ENCODE assay signal across 10 mouse cellular contexts in genomic region chr2:172996207-172996606, GRCm38 (mm10). TPM values are rescaled to one million over a fixed set of nuclear protein-coding genes. Genes with fewer than 3 reads are reported as not detected.
DNase-seq lines count a peak whose midpoint lies in the region; ATAC-seq and TF ChIP-seq lines count a peak whose summit lies in the region.
"Had no signal": no experiment of that assay in that cellular context is flagged by ENCODE, and none has a peak within 500 bp of the region (broad histone marks: within the 10 kb centered on the region; RNA-seq: fewer than 3 reads in every experiment).

No protein-coding gene starts in this region.

- peaks cover 3% of the 10 kb centered on the region; the same call in 1 of the 2 replicates for H3K4me1 ChIP-seq in bone marrow, adult 2 months (ENCODE audit: control insufficient read depth, insufficient read depth, low read length)

- H3K27ac ChIP-seq in bone marrow, adult 2 months (ENCODE audit: control insufficient read depth, insufficient read depth, low read depth, low read length, poor library complexity) = no peak overlapping the region
- H3K27ac ChIP-seq: limb, embryonic 13.5 days had no signal

- no peaks in the 10 kb centered on the region for H3K36me3 ChIP-seq in splenic B cell, adult 2 months (ENCODE audit: control insufficient read depth, insufficient read depth, low read length, poor library complexity, severe bottlenecking)
- H3K36me3 ChIP-seq: limb, embryonic 13.5 days had no signal

- H3K4me3 ChIP-seq in bone marrow, adult 2 months (replicated peaks; ENCODE audit: control insufficient read depth, low read depth, low read length) = no peak overlapping the region
- H3K4me3 ChIP-seq: limb, embryonic 13.5 days had no signal

- ATAC-seq in megakaryocyte progenitor cell, adult 5-6 weeks (replicated peaks; ENCODE audit: poor library complexity) = peak; percentile 47

- DNase-seq in adrenal gland, adult (ENCODE audit: inconsistent age in 2 of 2, low spot score in 1 of 2) = peak; percentile 75 to 91
- no peak for DNase-seq in adrenal gland, adult 8-10 months
- DNase-seq in 3T3-L1 (ENCODE audit: low read depth, low spot score) = peak; percentile 79
- DNase-seq in gastrocnemius, adult 18-20 months (ENCODE audit: low spot score) = peak; percentile 54
- DNase-seq in layer of hippocampus, adult 9-10 months (ENCODE audit: low spot score) = peak; percentile 65
- peak; percentile 86 for DNase-seq in splenic B cell, adult 2 months (ENCODE audit: low read depth, low spot score)

- WGBS in bone marrow, adult 2 months = 12% methylated on average over 4 of the region's 4 CpGs

- TF ChIP-seq CTCF in bone marrow, adult 2 months (IDR thresholded peaks at IDR 0.05; ENCODE audit: control insufficient read depth, insufficient read depth, low read length) = peak; percentile 76

- no peak for TF ChIP-seq POLR2A in bone marrow, adult 2 months (IDR thresholded peaks at IDR 0.05; ENCODE audit: borderline replicate concordance, control insufficient read depth, low read depth, low read length)

- H3K27me3 ChIP-seq in splenic B cell, adult 2 months (ENCODE audit: control insufficient read depth, insufficient read depth, low read length, poor library complexity, severe bottlenecking) = no peaks in the 10 kb centered on the region

RNA-seq across cellular contexts. Expression of gene Rae1, which starts 3.7 kb away (rescaled TPM):
- 10 to 100 TPM; 67.3 to 77.6 (median 73.4) TPM for total RNA-seq in adrenal gland, adult 8-10 months (2022)
- polyA plus RNA-seq in bone marrow, adult 2 months (2011; ENCODE audit: insufficient read depth, insufficient read length, low replicate concordance, missing spikeins) = 55.2 and 61.5 TPM in 2 replicates
- 10 to 100 TPM; 11.0 to 11.2 TPM for total RNA-seq in gastrocnemius, adult 18-20 months (2021)
- 121 and 128 TPM in 2 replicates for total RNA-seq in megakaryocyte progenitor cell, adult 5-6 weeks (2015)
- 72.9 and 76.3 TPM in 2 replicates for total RNA-seq in megakaryocyte progenitor cell, adult 5-6 weeks (2017)

RNA-seq across cellular contexts. Expression of gene Spo11, which starts 18.7 kb away (rescaled TPM):
- not detected for total RNA-seq in adrenal gland, adult 8-10 months (2022)
- polyA plus RNA-seq in bone marrow, adult 2 months (2011; ENCODE audit: insufficient read depth, insufficient read length, low replicate concordance, missing spikeins) = 0.70 TPM in 1 of 2 replicates, not detected in the other
- total RNA-seq in gastrocnemius, adult 18-20 months (2021) = not detected
- total RNA-seq in megakaryocyte progenitor cell, adult 5-6 weeks (2015) = not detected in 2 replicates
- not detected in 2 replicates for total RNA-seq in megakaryocyte progenitor cell, adult 5-6 weeks (2017)
- total RNA-seq: G1E had no signal
- polyA plus RNA-seq: G1E had no signal

RNA-seq across cellular contexts. Expression of gene Rbm38, which starts 24.1 kb away (rescaled TPM):
- total RNA-seq in adrenal gland, adult 8-10 months (2022) = 10 to 100 TPM; 16.0 to 26.0 (median 21.5) TPM
- polyA plus RNA-seq in bone marrow, adult 2 months (2011; ENCODE audit: insufficient read depth, insufficient read length, low replicate concordance, missing spikeins) = 204 and 219 TPM in 2 replicates
- 100 to 1,000 TPM; 225 to 230 TPM for total RNA-seq in gastrocnemius, adult 18-20 months (2021)
- total RNA-seq in megakaryocyte progenitor cell, adult 5-6 weeks (2015) = 130 and 153 TPM in 2 replicates
- total RNA-seq in megakaryocyte progenitor cell, adult 5-6 weeks (2017) = 50.3 and 55.9 TPM in 2 replicates

RNA-seq across cellular contexts. Expression of gene Bmp7, which starts 56.1 kb away (rescaled TPM):
- total RNA-seq in adrenal gland, adult 8-10 months (2022) = 100 to 1,000 TPM in 2 of 4 experiments, 10 to 100 TPM in 2; 39.9 to 107 (median 72.1) TPM
- 0.55 TPM in 1 of 2 replicates, not detected in the other for polyA plus RNA-seq in bone marrow, adult 2 months (2011; ENCODE audit: insufficient read depth, insufficient read length, low replicate concordance, missing spikeins)
- total RNA-seq in gastrocnemius, adult 18-20 months (2021) = under 1 TPM; 0.45 to 0.68 TPM
- 0.10 TPM in 1 of 2 replicates, not detected in the other for total RNA-seq in megakaryocyte progenitor cell, adult 5-6 weeks (2015)
- not detected in 2 replicates for total RNA-seq in megakaryocyte progenitor cell, adult 5-6 weeks (2017)
- polyA plus RNA-seq: G1E had no signal

Comparison
In these comparisons a context has a peak if more than half of its experiments do, and no peak if none do; other contexts are left out.
1. RNA of gene Rae1, which starts 3.7 kb away (total RNA-seq): 72.9 to 128 TPM in megakaryocyte progenitor cell, adult 5-6 weeks and 67.3 to 77.6 TPM in adrenal gland, adult 8-10 months; 11.0 to 11.2 TPM in gastrocnemius, adult 18-20 months; every median in the first group is over 4 times any median in the second.